Mouse (Mus musculus) cerebellum, adult 18-20 months (tissue): Measurements from ENCODE around the gene Insig1.

Source experiments
- DNase-seq, 2 experiments: peaks; one replicate each; pipeline ENCODE4 v3.0.0; 2021

Gene Insig1

DNA sequence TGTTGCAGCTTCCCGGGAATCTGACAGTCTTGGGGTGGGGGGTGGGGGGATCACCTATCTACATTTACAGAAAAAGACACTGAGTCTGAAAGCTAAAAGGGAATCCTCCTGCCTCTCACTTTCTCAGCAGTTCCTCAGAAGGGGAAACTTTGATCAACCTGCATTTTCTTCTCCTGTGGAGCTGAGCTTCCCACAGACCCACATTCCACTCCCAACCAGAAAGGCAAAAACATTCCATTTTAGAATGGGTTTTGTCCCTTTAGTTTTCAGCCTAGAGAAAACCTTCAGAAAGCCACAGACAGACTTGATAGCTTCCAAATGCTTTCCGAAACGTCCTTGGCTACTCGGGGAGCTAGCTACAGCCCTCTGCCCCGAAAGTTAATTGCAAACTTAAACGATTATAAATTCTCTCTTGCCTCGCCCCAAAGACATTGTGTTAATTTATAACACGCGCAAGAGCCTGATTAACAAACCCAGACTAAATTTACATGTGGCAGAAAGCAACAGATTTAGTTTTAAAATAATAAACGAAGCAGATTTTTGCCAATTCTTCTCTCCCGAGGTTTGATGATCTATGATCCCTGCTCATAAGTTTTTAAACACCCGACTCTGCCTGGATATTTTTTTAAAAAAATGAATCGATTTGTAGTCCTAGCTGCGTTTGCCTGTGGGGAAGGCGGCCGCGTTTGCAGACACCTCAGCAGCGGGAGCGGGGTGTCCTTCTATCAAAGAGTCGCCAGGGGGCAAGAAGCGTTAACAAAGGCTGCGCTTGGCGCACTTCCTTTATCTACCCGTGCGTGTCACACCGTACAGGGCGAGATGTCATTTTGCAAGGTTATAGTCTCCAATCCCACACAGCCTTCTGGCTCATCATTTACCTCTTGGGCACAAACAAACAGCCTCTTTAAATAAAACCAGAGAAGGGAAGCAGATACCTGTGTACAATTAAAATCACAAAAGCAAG is 51.6 kb downstream of the Insig1 start:
- DNase-seq = peak; percentile 89 to 92

DNA sequence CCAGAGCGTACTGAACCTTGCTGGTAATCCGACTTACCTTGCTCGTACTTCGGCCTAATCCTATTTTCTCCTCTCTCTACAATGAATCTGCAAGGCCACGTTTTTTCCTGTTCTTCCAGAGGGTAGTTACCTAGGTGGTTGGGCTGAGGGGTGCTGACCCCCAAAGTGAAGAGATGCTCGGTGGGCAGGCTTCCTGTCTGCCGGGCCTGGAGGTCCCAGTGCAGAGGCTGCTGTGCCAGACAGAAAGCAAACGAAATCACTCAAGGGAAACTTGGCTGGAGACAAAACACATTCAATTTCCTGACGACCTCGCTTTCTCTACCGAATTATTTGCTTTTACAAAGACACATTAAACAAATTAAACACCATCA is 52.3 kb downstream of the Insig1 start:
- DNase-seq = no peak

DNA sequence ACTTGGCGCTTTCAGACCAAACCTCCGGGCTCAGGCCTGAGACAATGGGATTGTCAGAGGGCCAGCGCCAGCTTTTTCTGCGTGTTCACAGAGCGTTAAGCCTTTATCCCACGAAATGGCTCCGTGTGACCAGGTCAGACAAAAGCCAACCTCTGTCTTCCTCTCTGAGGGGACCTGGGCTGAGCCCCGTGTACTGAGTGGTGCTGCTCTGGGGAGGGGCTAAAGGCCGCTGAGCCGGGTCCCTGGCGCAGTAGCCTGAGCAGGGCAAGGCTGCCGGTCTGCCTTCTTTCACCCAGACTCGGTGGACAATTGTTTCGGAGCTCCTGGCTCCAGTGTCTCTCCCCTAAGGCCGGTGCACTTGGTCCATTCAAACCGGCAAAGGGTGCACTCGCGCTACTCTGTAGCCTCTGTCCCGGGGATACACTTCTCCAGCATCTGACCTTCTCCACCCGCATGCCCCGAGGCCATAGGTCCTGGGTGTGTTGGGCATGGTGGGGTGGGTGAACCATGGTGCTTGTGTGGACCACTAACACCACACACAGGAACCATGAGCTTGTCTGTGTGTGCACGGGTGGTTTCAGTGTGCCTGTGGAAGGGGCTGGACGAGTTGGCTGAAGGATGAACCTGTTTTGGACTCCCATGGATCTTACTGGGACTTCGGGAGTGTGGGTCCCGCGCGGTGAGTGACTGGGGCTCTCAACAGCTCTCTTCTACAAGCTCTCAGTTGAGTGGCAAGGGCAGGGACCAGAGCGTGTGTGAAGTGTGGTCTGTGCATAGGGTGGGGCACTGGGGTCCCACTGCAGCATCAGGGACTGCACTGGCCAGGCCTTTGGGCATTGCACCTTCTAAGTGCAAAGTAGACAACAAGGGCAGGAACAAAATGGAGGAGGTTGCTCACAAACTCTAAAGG is 53.4 kb downstream of the Insig1 start:
- DNase-seq = peak in 1 of 2 experiments; percentile 7
